Mouse (Mus musculus) embryo, embryonic 11.5 days (tissue): ENCODE measurements around the gene Gm3371.
"Not testable (repeated sequence)": the region's sequence is repeated elsewhere in the genome, so short reads cannot be mapped to it uniquely, and the experiment has no call there.

Experiments used
- DNase-seq: peaks from one replicate; pipeline ENCODE4 v3.0.0-alpha.2; 2012; ENCODE audit warnings: low read depth, low spot score

Gm3371 gene

GRCm38 (mm10) chr14:44410588-44410987, at the start of gene Gm3371:
Gene Gm3371 (minus strand): TSS chr14:44410688.
- DNase-seq, result not testable (repeated sequence)

- DNase-seq, result not testable (repeated sequence)
Observed at GRCm38 (mm10) chr14:44433335-44433734, 22.8 kb upstream of the Gm3371 start, which contains the start of gene Gm8232. Gene Gm8232 (plus strand): TSS chr14:44433635.

- DNase-seq, result not testable (repeated sequence)
Observed at GRCm38 (mm10) chr14:44384233-44384632, 26.3 kb downstream of the Gm3371 start.

GRCm38 (mm10) chr14:44365057-44365456, 45.4 kb downstream of the Gm3371 start, which contains the start of gene Gm8229:
Gene Gm8229 (plus strand): TSS chr14:44365357.
- not testable (repeated sequence) for DNase-seq

GRCm38 (mm10) chr14:44362301-44362700, 48.2 kb downstream of the Gm3371 start:
- DNase-seq, result not testable (repeated sequence)

GRCm38 (mm10) chr14:44361416-44361815, 49.1 kb downstream of the Gm3371 start:
- not testable (repeated sequence) for DNase-seq
